Mouse (Mus musculus): ENCODE data around the gene Fkbp14.
A peak's percentile ranks its signal among the peaks of the same experiment; 100 is the strongest.

Fkbp14 gene

DNA sequence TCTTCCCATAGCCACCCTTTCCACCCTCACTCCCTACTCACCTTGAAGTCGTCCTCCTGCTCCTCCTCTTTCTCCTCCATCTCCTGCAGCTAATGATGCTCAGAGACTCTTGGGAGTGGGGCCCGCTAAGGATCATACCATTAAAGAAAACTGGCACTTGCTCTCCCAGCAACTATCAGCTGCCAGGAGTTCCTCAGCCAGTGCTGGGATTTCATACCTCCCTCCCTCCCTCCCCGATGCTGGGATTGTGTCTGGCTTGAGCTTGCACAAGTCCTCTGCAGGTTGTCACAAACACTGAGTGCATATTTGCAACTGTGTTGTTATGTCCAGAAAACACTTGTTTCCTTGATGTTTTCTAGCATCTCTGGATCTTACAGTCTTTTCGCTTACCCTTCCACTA is at the start of gene Fkbp14:
TSS of gene Fkbp14 (minus strand) at position 101 of the 400 bp plus-strand sequence.
- DNase-seq, result no peak

DNA sequence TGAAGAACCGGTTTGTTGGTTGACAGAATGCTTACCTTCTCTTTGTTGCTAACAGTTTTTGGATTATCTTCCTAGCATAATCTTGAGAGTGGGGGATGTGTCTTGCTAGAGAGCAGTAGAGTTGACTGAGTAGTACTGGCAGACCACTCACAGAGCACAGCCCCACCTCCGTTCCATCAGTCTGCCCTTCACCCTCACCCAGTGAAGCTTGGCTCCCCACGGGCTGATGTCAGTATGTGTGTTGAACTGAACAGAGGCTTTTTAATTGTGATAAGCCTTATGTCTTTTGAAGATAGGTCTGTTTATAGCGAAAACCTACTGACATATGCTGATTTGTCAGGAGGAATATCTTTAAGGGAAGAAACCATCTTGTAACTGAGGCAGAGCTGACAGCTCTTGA is 46.1 kb upstream of the Fkbp14 start:
- DNase-seq, result no peak

GRCm38 (mm10) chr6:54641953-54642352 is 44.8 kb upstream of the Fkbp14 start:
- no peak for DNase-seq

DNA sequence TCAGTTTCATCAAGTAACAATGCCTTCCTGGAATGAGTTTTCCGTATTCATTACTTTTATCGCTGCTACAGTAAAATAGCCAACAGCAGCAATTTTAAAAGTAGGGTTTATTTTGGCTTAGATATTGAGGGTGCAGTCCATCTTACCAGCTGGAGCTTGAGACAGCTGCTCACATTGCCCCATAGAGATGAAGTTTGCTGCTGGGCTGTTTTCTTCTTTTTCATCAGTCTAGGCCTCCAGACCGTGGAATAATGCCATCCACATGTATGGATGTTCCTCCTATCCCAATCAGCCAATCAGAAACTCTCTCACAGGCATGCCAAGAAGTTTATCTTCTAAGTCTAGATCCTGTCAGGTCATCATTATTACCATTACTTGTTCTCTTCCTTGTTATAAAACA is 42.8 kb upstream of the Fkbp14 start:
- no peak for DNase-seq

GRCm38 (mm10) chr6:54631462-54631861 is 34.4 kb upstream of the Fkbp14 start:
- peak in 1 of 2 experiments; percentile 8 for DNase-seq

DNA sequence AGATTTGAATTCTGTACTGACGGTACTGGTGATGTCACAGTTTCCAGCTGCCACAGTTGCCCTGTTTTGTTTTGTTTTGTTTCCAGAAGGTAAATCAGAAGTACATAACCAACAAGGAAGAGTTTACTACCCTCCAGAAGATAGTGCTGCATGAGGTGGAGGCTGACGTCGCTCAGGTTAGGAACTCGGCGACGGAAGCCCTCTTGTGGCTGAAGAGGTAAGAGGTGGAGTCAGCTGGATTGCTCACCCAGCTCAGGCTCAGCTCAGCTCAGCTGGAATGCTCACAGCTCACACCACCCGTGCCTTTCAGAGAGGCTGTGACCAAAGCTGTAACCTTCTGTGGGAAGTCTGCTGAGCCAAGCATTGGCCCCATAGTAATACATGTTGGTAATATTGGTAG is 32.6 kb upstream of the Fkbp14 start:
- DNase-seq, result no peak

DNA sequence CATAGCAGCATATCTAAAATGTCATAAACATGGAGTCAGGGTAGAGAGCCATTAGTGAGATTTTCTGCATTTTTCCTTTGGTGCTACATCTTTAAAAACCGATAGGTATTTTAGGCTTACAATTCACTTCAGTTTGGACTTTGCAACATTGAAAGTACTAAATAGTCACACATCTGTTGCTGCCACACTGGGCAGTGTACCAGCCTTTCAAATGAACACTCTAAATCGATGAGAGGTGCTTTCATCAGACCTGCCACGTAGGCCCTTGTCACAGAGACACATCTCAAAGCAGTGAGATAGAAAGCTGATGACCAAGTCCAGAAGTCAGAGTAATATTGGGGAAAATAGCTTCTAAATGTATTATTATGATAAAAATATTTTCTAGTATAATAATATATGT is 31.3 kb upstream of the Fkbp14 start:
- DNase-seq, result no peak

DNA sequence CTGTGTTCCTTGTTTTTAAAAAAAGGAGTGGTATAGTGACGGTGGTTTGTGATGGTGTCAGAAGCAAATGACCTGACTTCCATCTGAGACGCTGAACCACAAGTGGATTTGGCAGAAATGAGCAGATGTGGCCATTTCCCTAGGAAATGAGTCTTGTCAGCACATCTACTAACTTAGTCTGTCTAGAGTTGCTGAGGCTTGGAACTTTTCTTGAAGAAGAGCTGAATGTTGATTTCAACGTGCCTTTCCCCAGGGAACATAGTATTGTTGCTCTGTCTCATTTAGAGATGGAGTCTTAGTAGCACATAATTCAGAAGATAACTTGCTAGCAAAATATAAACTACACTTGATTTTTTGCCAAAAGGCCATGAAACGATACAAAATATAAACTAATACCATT is 23.2 kb upstream of the Fkbp14 start:
- DNase-seq, result no peak

GRCm38 (mm10) chr6:54619530-54619929 is 22.4 kb upstream of the Fkbp14 start:
- no peak for DNase-seq

GRCm38 (mm10) chr6:54617363-54617762 is 20.3 kb upstream of the Fkbp14 start:
- no peak for DNase-seq

DNA sequence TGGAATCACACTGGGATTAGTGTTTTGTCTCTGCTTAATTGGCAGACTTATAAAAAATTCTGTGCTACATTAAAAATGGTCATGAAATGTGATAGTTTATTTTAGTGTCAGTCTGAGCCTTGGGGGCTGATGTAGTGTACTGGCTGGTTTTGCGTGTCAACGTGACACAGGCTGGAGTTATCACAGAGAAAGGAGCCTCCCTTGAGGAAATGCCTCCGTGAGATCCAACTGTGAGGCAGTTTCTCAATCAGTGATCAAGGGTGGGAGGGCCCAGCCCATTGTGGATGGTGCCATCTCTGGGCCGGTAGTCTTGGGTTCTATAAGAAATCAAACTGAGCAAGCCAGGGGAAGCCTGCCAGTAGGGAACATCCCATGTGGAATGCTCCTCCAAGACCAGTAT is 9.1 kb upstream of the Fkbp14 start:
- no peak for DNase-seq

DNA sequence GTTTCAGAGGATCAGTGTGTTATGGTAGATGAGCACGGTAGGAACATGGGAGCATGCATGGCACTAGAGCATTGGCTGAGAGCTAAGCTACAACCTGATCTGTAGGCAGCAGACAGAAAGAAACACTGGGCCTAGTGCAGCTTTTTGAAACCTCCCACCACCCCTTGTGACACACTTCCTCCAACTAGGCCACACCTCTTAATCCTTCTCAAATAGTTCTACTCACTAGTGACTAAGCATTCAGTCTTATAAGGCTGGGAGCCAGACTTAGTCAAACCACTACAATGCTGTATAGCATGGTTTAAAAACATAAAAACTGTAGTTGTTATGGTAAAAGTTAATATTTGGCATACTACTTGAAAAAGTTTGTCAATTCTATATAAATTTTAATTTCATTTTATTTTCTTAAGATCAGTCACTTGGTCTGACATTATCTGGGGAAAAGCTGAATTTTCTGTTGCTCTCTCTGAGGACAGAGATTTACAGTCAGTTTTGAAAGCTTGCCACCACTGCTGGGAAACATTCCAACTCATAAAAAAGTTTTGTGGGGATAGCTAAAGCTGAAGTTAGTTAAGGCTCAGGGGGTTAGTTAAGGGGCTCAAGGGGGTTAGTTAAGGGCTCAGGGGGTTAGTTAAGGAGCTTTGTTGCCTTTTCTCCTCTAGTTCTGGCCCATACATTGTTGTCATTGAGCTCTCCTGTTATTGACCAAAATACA is 7.0 kb upstream of the Fkbp14 start:
- DNase-seq, result no peak

GRCm38 (mm10) chr6:54602891-54603290 is 5.8 kb upstream of the Fkbp14 start:
- no peak for DNase-seq

- DNase-seq, result no peak
Observed at GRCm38 (mm10) chr6:54600681-54601347, 3.7 kb upstream of the Fkbp14 start.

- no peak for DNase-seq
Observed at GRCm38 (mm10) chr6:54597711-54598110, 603 bp upstream of the Fkbp14 start.

DNA sequence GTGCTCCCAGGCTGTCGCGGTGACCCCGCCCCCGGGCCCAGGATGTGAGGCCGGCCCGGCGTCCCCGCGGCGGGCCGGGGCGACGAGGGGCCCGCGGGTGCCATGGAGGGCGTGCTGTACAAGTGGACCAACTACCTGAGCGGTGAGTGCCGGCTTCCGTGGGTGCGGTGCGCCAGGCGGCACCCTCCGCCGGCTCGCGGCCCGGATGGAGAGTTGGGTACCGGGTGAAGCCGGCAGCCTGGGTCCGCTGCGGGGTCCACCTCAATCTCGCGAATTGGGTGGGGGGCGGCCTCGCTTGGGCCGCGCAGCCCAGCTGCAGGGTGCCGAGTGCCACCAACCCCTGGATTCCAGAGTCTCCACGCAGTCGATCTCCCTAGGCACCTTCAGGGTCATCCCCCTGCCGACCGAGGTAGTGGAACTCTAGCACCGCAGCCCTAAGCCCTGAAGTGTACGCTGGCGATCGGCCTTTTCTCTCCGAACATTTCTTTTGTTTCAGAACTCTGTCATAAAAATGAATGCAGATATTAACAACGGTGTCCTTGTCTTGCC is 1.7 kb downstream of the Fkbp14 start:
- DNase-seq, result no peak

DNA sequence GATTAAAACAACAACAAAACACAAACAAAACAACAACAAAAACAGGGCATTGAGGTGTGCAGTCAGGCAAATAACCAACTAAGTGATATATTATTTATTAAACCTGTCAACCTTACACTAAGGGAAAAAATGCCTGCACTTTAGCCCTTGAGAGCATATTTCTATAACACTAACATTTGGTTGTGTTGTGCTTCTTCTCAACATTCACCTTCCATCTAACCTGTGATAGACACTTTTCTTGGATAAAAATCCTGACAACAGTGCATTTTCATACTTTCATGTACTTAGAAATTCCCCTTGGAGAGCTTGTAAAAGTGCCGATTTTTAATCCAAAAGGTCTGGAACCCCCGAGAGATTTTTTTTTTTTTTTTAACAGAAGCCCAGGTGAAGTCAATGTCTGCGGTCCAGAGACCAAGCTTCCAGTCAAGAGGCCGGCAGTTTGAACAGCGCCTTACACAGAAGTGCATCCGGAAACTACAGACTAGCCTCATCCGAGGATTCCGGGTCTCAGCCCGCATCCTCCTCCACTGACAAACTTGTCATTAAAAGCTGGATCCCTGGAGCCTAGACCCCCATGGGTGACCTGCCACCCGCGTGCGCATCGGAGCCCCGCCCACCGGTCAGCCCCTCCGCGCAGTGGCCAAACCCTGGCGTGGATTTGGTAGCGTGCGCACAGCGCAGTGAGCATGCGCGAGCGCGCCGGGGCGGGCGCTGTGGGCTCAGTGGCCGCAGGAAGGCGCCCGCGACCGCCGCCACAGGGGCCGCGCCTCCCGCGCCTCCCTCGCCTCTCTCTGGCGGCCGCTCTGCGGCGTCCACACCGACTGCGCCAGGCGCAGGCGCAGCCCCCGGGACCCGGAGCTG is 2.4 kb downstream of the Fkbp14 start, which contains the start of gene Plekha8:
TSS of gene Plekha8 (plus strand) at position 643 of the 861 bp plus-strand sequence.
- peak; percentile 66 to 68 for DNase-seq

GRCm38 (mm10) chr6:54593766-54594468 is 3.2 kb downstream of the Fkbp14 start:
- no peak for DNase-seq

- DNase-seq, result peak; percentile 53 to 66
Observed at GRCm38 (mm10) chr6:54592938-54593535, 4.1 kb downstream of the Fkbp14 start.

DNA sequence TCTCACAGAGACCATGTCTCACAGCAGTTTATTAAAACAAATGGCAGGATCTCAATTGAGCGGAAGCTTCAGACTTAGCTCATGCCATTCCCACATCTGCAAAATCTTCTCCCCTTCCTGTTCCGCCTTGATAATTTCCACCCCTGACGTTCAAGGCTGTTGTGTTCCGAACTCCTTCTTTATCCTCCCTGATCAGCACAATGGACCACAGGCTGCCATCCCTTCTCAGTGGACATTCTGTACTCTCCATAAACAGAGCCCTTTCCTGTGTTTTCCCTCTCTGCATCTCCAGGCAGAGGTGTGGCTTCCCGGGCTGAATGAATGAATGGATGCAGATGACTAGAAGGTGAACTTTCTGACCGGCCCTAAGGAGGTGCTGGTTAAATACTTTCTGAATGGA is 5.3 kb downstream of the Fkbp14 start:
- DNase-seq, result no peak

DNA sequence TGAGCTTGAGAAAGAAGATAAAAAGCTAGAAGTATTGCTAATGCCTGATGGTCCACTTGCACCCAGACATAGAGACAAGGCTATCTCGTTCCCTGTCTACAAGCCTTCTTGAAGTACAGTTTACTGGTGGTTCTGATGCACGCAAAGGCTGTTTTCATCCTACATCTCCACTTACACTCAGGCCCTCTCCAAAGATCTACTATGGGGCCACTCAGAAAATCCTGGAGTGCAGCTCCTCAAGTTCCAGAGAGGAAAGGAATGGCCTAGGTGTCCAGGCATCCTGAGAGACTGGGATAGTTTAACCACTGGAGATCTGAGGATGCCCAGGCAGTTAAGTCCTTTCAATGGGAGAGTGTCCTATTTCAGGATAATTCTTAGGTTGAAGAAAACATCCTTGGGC is 6.4 kb downstream of the Fkbp14 start:
- DNase-seq, result no peak

DNA sequence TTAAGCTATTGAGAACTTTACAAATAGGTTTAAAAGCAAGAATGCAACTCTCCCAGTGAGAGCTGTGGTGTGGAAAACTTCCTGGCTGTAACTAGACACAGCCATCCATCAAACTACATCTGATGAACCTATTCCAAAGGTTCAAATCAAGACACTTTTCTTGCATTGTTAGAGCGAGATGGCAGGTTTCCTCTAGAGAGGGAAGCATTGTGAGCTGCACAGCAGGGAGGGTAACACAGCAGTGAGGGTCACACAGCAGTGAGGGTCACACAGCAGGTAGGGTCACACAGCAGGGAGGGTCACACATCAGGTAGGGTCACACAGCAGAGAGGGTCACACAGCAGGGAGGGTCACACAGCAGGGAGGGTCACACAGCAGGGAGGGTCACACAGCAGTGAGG is 8.9 kb downstream of the Fkbp14 start:
- DNase-seq, result no peak

Data from thymus, adult 18-20 months (tissue).